Mouse (Mus musculus) MEL (cell line): ENCODE measurements at regions not wholly inside any gene's neighbourhood (a gene's known extent, or its start where the extent isn't known, plus 50 kb on each side); places are given as distances from the start of the nearest gene placed in this dataset.
A peak's percentile ranks its signal among the peaks of the same experiment; 100 is the strongest.

Experiments
- DNase-seq: peaks from one replicate; pipeline ENCODE4 v3.0.0; 2011; ENCODE audit warnings: low read depth, low spot score
- H3K27ac ChIP-seq: 2 replicates; pipeline ENCODE4 v1.5.1; 2012; ENCODE audit warnings: low read depth, mild to moderate bottlenecking, control low read depth, low read length, moderate library complexity; ENCODE audit not compliant: control insufficient read depth
- H3K27me3 ChIP-seq, 2 experiments: fragments of 150-350 bp in 1 of 2; sonication (generic) in 1 of 2; 2 replicates each; pipeline ENCODE4 v1.6.1; 2012; ENCODE audit warnings: low read length in 2 of 2, mild to moderate bottlenecking in 2 of 2, improper control_type of control experiment in 1 of 2, moderate library complexity in 1 of 2; ENCODE audit not compliant: insufficient read depth in 2 of 2, control insufficient read depth in 1 of 2
- H3K36me3 ChIP-seq, 2 experiments: 2 replicates each; pipeline ENCODE4 v1.6.1; 2012 to 2014; ENCODE audit warnings: low read length in 2 of 2, improper control_type of control experiment in 1 of 2, inconsistent platforms in 1 of 2, mild to moderate bottlenecking in 1 of 2; ENCODE audit not compliant: insufficient read depth in 2 of 2, control insufficient read depth in 1 of 2
- H3K4me1 ChIP-seq, 2 experiments: fragments of 150-350 bp in 1 of 2; sonication (generic) in 1 of 2; 2 replicates each; pipeline ENCODE4 v1.6.1; 2012; ENCODE audit warnings: low read length in 2 of 2, improper control_type of control experiment in 1 of 2, mild to moderate bottlenecking in 1 of 2; ENCODE audit not compliant: insufficient read depth in 2 of 2, control insufficient read depth in 1 of 2
- H3K4me3 ChIP-seq, 2 experiments: fragments of 150-350 bp in 1 of 2; sonication (generic) in 1 of 2; 2 replicates each; pipeline ENCODE4 v1.5.1; 2012; ENCODE audit warnings: low read depth in 2 of 2, low read length in 2 of 2, mild to moderate bottlenecking in 2 of 2, moderate library complexity in 2 of 2, control low read depth in 1 of 2, improper control_type of control experiment in 1 of 2; ENCODE audit not compliant: control insufficient read depth in 1 of 2, insufficient read depth in 1 of 2
- H3K79me2 ChIP-seq: 2 replicates; pipeline ENCODE4 v1.6.1; 2012; ENCODE audit warnings: mild to moderate bottlenecking, low read length, moderate library complexity; ENCODE audit not compliant: control insufficient read depth, poor library complexity, insufficient read depth
- H3K9ac ChIP-seq: 2 replicates; pipeline ENCODE4 v1.6.1; 2012; ENCODE audit warnings: low read depth, mild to moderate bottlenecking, control low read depth, low read length, moderate library complexity; ENCODE audit not compliant: control insufficient read depth, poor library complexity, severe bottlenecking
- H3K9me3 ChIP-seq: fragments of 150-350 bp; sonication (generic); replicated peaks from 2 replicates; pipeline ENCODE4 v1.6.1; 2012; ENCODE audit warnings: mild to moderate bottlenecking, low read length, improper control_type of control experiment, moderate library complexity; ENCODE audit not compliant: insufficient read depth
- BHLHE40 ChIP-seq: IDR thresholded peaks from 2 replicates; pipeline ENCODE4 v1.6.1; 2012; ENCODE audit warnings: low read depth, mild to moderate bottlenecking, inconsistent platforms, low read length, improper control_type of control experiment, borderline replicate concordance
- CHD2 ChIP-seq: IDR thresholded peaks from 2 replicates; pipeline ENCODE4 v1.6.1; 2011; ENCODE audit warnings: low read length, improper control_type of control experiment
- E2F4 ChIP-seq: IDR thresholded peaks from 2 replicates; pipeline ENCODE4 v1.6.1; 2011; ENCODE audit warnings: low read depth, low read length, improper control_type of control experiment, borderline replicate concordance
- ELF1 ChIP-seq: IDR thresholded peaks from 2 replicates; pipeline ENCODE4 v1.6.1; 2014; ENCODE audit warnings: low read depth, mild to moderate bottlenecking, inconsistent platforms, low read length, improper control_type of control experiment, moderate library complexity
- EP300 ChIP-seq, 2 experiments: IDR thresholded peaks; 2 replicates each; pipeline ENCODE4 v1.6.1; 2011; ENCODE audit warnings: improper control_type of control experiment in 2 of 2, low read length in 2 of 2, low read depth in 1 of 2, mild to moderate bottlenecking in 1 of 2
- ETS1 ChIP-seq: IDR thresholded peaks from 2 replicates; pipeline ENCODE4 v1.6.1; 2012; ENCODE audit warnings: low read depth, mild to moderate bottlenecking, inconsistent platforms, low read length, improper control_type of control experiment, moderate library complexity
- GABPA ChIP-seq: IDR thresholded peaks from 2 replicates; pipeline ENCODE4 v1.6.1; 2012; ENCODE audit warnings: low read depth, mild to moderate bottlenecking, inconsistent platforms, low read length, improper control_type of control experiment, moderate library complexity
- KAT2A ChIP-seq: conservative IDR thresholded peaks from 2 replicates; pipeline ENCODE4 v1.6.1; 2012; ENCODE audit warnings: low read depth, low read length, improper control_type of control experiment, inconsistent platforms
- MAFK ChIP-seq: IDR thresholded peaks from 2 replicates; pipeline ENCODE4 v1.6.1; 2011; ENCODE audit warnings: low read depth, mild to moderate bottlenecking, low read length, improper control_type of control experiment, borderline replicate concordance
- MAZ ChIP-seq: IDR thresholded peaks from 2 replicates; pipeline ENCODE4 v1.6.1; 2012; ENCODE audit warnings: low read depth, mild to moderate bottlenecking, inconsistent platforms, low read length, improper control_type of control experiment
- MEF2A ChIP-seq: IDR thresholded peaks from 2 replicates; pipeline ENCODE4 v1.6.1; 2014; ENCODE audit warnings: low read depth, mild to moderate bottlenecking, inconsistent platforms, low read length, improper control_type of control experiment; ENCODE audit not compliant: poor library complexity, insufficient replicate concordance, severe bottlenecking; ENCODE audit errors: extremely low read depth
- MYC ChIP-seq: IDR thresholded peaks from 2 replicates; pipeline ENCODE4 v1.6.1; 2011; ENCODE audit warnings: low read depth, mild to moderate bottlenecking, low read length, improper control_type of control experiment, moderate library complexity
- NELFE ChIP-seq: IDR thresholded peaks from 2 replicates; pipeline ENCODE4 v1.6.1; 2011; ENCODE audit warnings: low read depth, low read length, improper control_type of control experiment
- NRF1 ChIP-seq: IDR thresholded peaks from 2 replicates; pipeline ENCODE4 v1.6.1; 2014; ENCODE audit warnings: low read depth, mild to moderate bottlenecking, inconsistent platforms, low read length, improper control_type of control experiment, moderate library complexity; ENCODE audit not compliant: poor library complexity, insufficient read depth, severe bottlenecking
- POLR2A ChIP-seq, 2 experiments: IDR thresholded peaks; 2 replicates each; pipeline ENCODE4 v1.6.1; 2011 to 2012; ENCODE audit warnings: low read length in 2 of 2, mild to moderate bottlenecking in 2 of 2, control low read depth in 1 of 2, improper control_type of control experiment in 1 of 2, low read depth in 1 of 2, moderate library complexity in 1 of 2; ENCODE audit not compliant: control insufficient read depth in 1 of 2, insufficient read depth in 1 of 2, poor library complexity in 1 of 2
- POLR2AphosphoS5 ChIP-seq: IDR thresholded peaks from 2 replicates; pipeline ENCODE4 v1.6.1; 2012; ENCODE audit warnings: low read depth, borderline replicate concordance, mild to moderate bottlenecking, inconsistent platforms, low read length, moderate library complexity, mixed read lengths
- RAD21 ChIP-seq: IDR thresholded peaks from 2 replicates; pipeline ENCODE4 v1.6.1; 2011; ENCODE audit warnings: mild to moderate bottlenecking, low read depth, low read length, improper control_type of control experiment
- SIN3A ChIP-seq: IDR thresholded peaks from 2 replicates; pipeline ENCODE4 v1.6.1; 2012; ENCODE audit warnings: low read length, improper control_type of control experiment, inconsistent platforms
- SMC3 ChIP-seq: IDR thresholded peaks from 2 replicates; pipeline ENCODE4 v1.6.1; 2011; ENCODE audit warnings: low read depth, low read length, improper control_type of control experiment
- TAL1 ChIP-seq: IDR thresholded peaks from 2 replicates; pipeline ENCODE4 v1.6.1; 2012; ENCODE audit warnings: mild to moderate bottlenecking, inconsistent platforms, low read length, moderate library complexity, mixed read lengths
- TBP ChIP-seq: IDR thresholded peaks from 2 replicates; pipeline ENCODE4 v1.8.0; 2011; ENCODE audit warnings: low read depth, low read length, improper control_type of control experiment
- TCF12 ChIP-seq: IDR thresholded peaks from 2 replicates; pipeline ENCODE4 v1.6.1; 2014; ENCODE audit warnings: low read depth, mild to moderate bottlenecking, inconsistent platforms, low read length, improper control_type of control experiment, moderate library complexity
- USF1 ChIP-seq: IDR thresholded peaks from 2 replicates; pipeline ENCODE4 v1.6.1; 2014; ENCODE audit warnings: low read depth, mild to moderate bottlenecking, inconsistent platforms, low read length, improper control_type of control experiment, moderate library complexity
- ZC3H11A ChIP-seq: IDR thresholded peaks from 2 replicates; pipeline ENCODE4 v1.6.1; 2012; ENCODE audit warnings: low read depth, mild to moderate bottlenecking, inconsistent platforms, low read length, improper control_type of control experiment
- ZKSCAN1 ChIP-seq: IDR thresholded peaks from 2 replicates; pipeline ENCODE4 v1.6.1; 2012; ENCODE audit warnings: low read depth, mild to moderate bottlenecking, inconsistent platforms, low read length, improper control_type of control experiment, moderate library complexity
- ZMIZ1 ChIP-seq: IDR thresholded peaks from 2 replicates; pipeline ENCODE4 v1.6.1; 2012; ENCODE audit warnings: low read depth, mild to moderate bottlenecking, inconsistent platforms, low read length, improper control_type of control experiment, moderate library complexity
- ZNF384 ChIP-seq: IDR thresholded peaks from 2 replicates; pipeline ENCODE4 v1.6.1; 2012; ENCODE audit warnings: low read depth, mild to moderate bottlenecking, inconsistent platforms, low read length, improper control_type of control experiment

- H3K4me1 ChIP-seq, result peaks cover 7 to 10% of the 10 kb centered on the region in 2 experiments; a peak in 3 of 4 replicates
- H3K27ac ChIP-seq, result no peak overlapping the region
- H3K4me3 ChIP-seq, result no peak overlapping the region
- no peaks in the 10 kb centered on the region; a peak in 1 of 4 replicates for H3K36me3 ChIP-seq
- H3K9ac ChIP-seq, result no peak overlapping the region
- TF ChIP-seq CHD2 (no peak), EP300 (IDR thresholded peaks at IDR 0.05; ENCODE audit: low read depth in 1 of 2, low read length in 2 of 2) (peak in 1 of 2 experiments; percentile 15; a peak in 1 of 4 replicates), USF1 (no peak), GABPA (peak; percentile 73), SMC3 (no peak), BHLHE40 (no peak), SIN3A (no peak), KAT2A (no peak), MAFK (no peak; the same call in 1 of the 2 replicates), E2F4 (no peak)
- no peaks in the 10 kb centered on the region for H3K79me2 ChIP-seq
- no peaks in the 10 kb centered on the region for H3K27me3 ChIP-seq
- peak; percentile 70 for DNase-seq
- H3K9me3 ChIP-seq, result no peaks in the 10 kb centered on the region
Observed at GRCm38 (mm10) chr11:113135261-113135660, 353.2 kb downstream of the Sox9 start.

DNA sequence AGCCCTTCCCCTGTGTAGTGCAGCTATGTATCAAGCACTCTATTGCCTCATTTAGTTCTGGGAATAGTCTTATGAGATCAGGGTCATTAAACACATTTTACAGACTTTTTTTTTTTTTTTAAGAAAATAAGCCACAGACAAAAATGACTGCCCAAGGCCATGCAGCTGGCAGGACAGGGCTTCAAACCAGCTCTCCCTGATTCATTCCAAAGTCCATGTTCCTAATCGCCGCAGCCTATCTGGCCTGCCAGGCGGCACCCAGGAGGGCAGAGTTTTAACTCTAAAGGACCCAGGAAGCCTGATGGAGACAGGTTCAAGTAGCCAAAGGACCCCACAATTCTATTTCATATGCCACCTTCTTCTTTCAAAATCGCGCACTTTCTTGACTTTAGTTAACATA, 356.4 kb downstream of the Sox9 start:
- Histone ChIP-seq H3K36me3 (no peaks in the 10 kb centered on the region; a peak in 1 of 4 replicates), H3K4me3 (no peak overlapping the region), H3K4me1 (peaks cover 9 to 13% of the 10 kb centered on the region in 2 experiments; a peak in 3 of 4 replicates), H3K79me2 (no peaks in the 10 kb centered on the region), H3K27me3 (no peaks in the 10 kb centered on the region), H3K9ac (no peak overlapping the region), H3K9me3 (no peaks in the 10 kb centered on the region), H3K27ac (no peak overlapping the region)
- DNase-seq, result no peak
- no peak for TF ChIP-seq MAFK
- TF ChIP-seq ELF1, result no peak
- no peak for TF ChIP-seq USF1
- TF ChIP-seq POLR2A (IDR thresholded peaks at IDR 0.05; ENCODE audit: control insufficient read depth in 1 of 2, insufficient read depth in 1 of 2, low read depth in 1 of 2, low read length in 2 of 2, poor library complexity in 1 of 2), result no peak
- no peak for TF ChIP-seq SIN3A
- no peak for TF ChIP-seq EP300 (IDR thresholded peaks at IDR 0.05; ENCODE audit: low read depth in 1 of 2, low read length in 2 of 2)
- no peak for TF ChIP-seq TAL1
- no peak for TF ChIP-seq KAT2A
- no peak for TF ChIP-seq TCF12
- no peak for TF ChIP-seq NELFE
- TF ChIP-seq GABPA, result no peak
- no peak for TF ChIP-seq MYC
- TF ChIP-seq ZMIZ1, result no peak
- TF ChIP-seq, all 39 proteins: peak for 0

DNA sequence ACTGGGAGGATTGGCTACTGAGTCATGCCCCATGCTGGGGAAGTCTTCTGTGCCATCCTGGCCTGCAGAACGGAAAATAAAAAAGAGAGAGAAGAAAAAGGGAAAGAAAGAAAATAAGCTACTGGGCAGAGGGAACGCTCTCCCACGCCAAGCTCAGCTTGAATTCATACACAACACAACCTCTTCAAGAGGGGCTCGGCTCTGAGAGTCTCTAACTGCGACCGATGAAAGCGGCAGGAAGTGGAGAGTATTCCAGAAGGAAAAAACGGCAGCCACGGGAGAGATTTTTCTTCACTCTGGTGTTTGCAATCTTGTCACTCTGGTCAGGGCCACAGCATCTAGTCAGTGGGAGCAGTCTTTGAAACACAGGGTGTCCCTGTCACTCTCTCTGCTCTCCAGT, 358.6 kb downstream of the Sox9 start:
- no peak for DNase-seq
- no peaks in the 10 kb centered on the region for H3K27me3 ChIP-seq
- no peak for TF ChIP-seq RAD21
- TF ChIP-seq ZC3H11A, result no peak
- no peak for TF ChIP-seq BHLHE40
- no peak for TF ChIP-seq KAT2A
- no peak for TF ChIP-seq ZNF384
- no peak for TF ChIP-seq MEF2A
- TF ChIP-seq NRF1, result no peak
- TF ChIP-seq ETS1, result no peak
- TF ChIP-seq POLR2AphosphoS5, result no peak
- no peak for TF ChIP-seq MAZ
- TF ChIP-seq SIN3A, result no peak
- TF ChIP-seq GABPA, result no peak
- TF ChIP-seq SMC3, result no peak
- no peak for TF ChIP-seq ZKSCAN1
- TF ChIP-seq TBP, result no peak

More for the DNA sequence above, 358.6 kb downstream of the Sox9 start:
- no peaks in the 10 kb centered on the region for H3K79me2 ChIP-seq
- H3K27ac ChIP-seq, result no peak overlapping the region
- H3K36me3 ChIP-seq, result no peaks in the 10 kb centered on the region
- no peaks in the 10 kb centered on the region for H3K9me3 ChIP-seq
- no peak overlapping the region for H3K9ac ChIP-seq
- peaks cover 4 to 5% of the 10 kb centered on the region in 2 experiments; a peak in 3 of 4 replicates for H3K4me1 ChIP-seq
- no peak overlapping the region for H3K4me3 ChIP-seq
